Mouse (Mus musculus) adrenal gland, postnatal 36 days (tissue): ENCODE results near the gene Mlx. TPM values are rescaled to one million over a fixed set of nuclear protein-coding genes. Genes with fewer than 3 reads are reported as not detected.

Experiments
- DNase-seq, 2 experiments: peaks; one replicate each; pipeline ENCODE4 v3.0.0; 2021; ENCODE audit warnings: mixed read lengths in 1 of 2
- long read RNA-seq, 2 experiments: library from polyadenylated mRNA; stranded (forward); transcript quantifications; one replicate each; pipeline ENCODE4 v2.0.0; 2021; ENCODE audit warnings: borderline sequencing depth in 2 of 2
- total RNA-seq, 2 experiments: library from RNA; stranded (reverse); gene quantifications; 2 replicates each; pipeline ENCODE4 v1.2.3; 2021

The Mlx gene
- 10 to 100 TPM; 50.1 to 63.1 TPM for total RNA-seq
- long read RNA-seq, experiment 1, transcript Mlx-202 (8 exons, 1,826 nt): major isoform, 48 of 104 reads
- long read RNA-seq, experiment 1, transcript Mlx-201 (8 exons, 1,965 nt): minor isoform, 40 of 104 reads
- long read RNA-seq, experiment 1, partial matches to known transcripts: 3 of 104 reads
- long read RNA-seq, experiment 1, other reads (novel, unspliced or antisense): 8 of 104 reads
- long read RNA-seq, experiment 2, transcript Mlx-202 (8 exons, 1,826 nt): major isoform, 20 of 29 reads
- long read RNA-seq, experiment 2, transcript Mlx-201 (8 exons, 1,965 nt): minor isoform, 7 of 29 reads
- long read RNA-seq, experiment 2, partial matches to known transcripts: 1 of 29 reads
- long read RNA-seq, experiment 2, other reads (novel, unspliced or antisense): 0 of 29 reads

- DNase-seq: peak; percentile 94
These were observed at the start of gene Mlx for GRCm38 (mm10) chr11:101086756-101087681. Mlx (plus strand) TSS chr11:101087277.

GRCm38 (mm10) chr11:101037795-101038194 lies 49.3 kb upstream of the Mlx start:
- DNase-seq: no peak

GRCm38 (mm10) chr11:101045826-101046225 lies 41.3 kb upstream of the Mlx start:
- no peak for DNase-seq

- DNase-seq: no peak
These were observed 40.6 kb upstream of the Mlx start for GRCm38 (mm10) chr11:101046440-101046839.

- no peak for DNase-seq
These were observed 39.6 kb upstream of the Mlx start for GRCm38 (mm10) chr11:101047502-101047901.

GRCm38 (mm10) chr11:101050359-101050758 lies 36.7 kb upstream of the Mlx start:
- no peak for DNase-seq

GRCm38 (mm10) chr11:101051051-101051493 lies 36.0 kb upstream of the Mlx start:
- no peak for DNase-seq

- no peak for DNase-seq
These were observed 35.5 kb upstream of the Mlx start for GRCm38 (mm10) chr11:101051617-101052016.

GRCm38 (mm10) chr11:101052751-101053473 lies 34.2 kb upstream of the Mlx start:
- DNase-seq: peak in 1 of 2 experiments; percentile 42

- no peak for DNase-seq
These were observed 33.1 kb upstream of the Mlx start for GRCm38 (mm10) chr11:101053974-101054373.

- DNase-seq: no peak
These were observed 31.7 kb upstream of the Mlx start for GRCm38 (mm10) chr11:101055418-101055817.

- peak in 1 of 2 experiments; percentile 51 for DNase-seq
These were observed 30.2 kb upstream of the Mlx start for GRCm38 (mm10) chr11:101056885-101057284.

GRCm38 (mm10) chr11:101057860-101058259 lies 29.2 kb upstream of the Mlx start:
- DNase-seq: peak; percentile 86 to 89

GRCm38 (mm10) chr11:101058726-101059125 lies 28.4 kb upstream of the Mlx start:
- no peak for DNase-seq

- no peak for DNase-seq
These were observed 27.6 kb upstream of the Mlx start for GRCm38 (mm10) chr11:101059473-101059872.

- peak; percentile 83 to 89 for DNase-seq
These were observed 27.0 kb upstream of the Mlx start for GRCm38 (mm10) chr11:101060126-101060525.

GRCm38 (mm10) chr11:101061049-101061448 lies 26.0 kb upstream of the Mlx start:
- DNase-seq: no peak

GRCm38 (mm10) chr11:101062165-101062884 lies 24.8 kb upstream of the Mlx start:
- DNase-seq: peak; percentile 51 to 70

GRCm38 (mm10) chr11:101062971-101063675 lies 24.0 kb upstream of the Mlx start:
- no peak for DNase-seq

GRCm38 (mm10) chr11:101063676-101064327 lies 23.3 kb upstream of the Mlx start:
- DNase-seq: peak; percentile 54 to 72
